Mouse (Mus musculus) spleen, adult 2 months (tissue): ENCODE measurements around the gene Fastk.
A peak's percentile ranks its signal among the peaks of the same experiment; 100 is the strongest.

Experiments used
- CTCF ChIP-seq: fragments of 200-500 bp; IDR thresholded peaks from 2 replicates; pipeline ENCODE4 v1.5.1; 2011; ENCODE audit warnings: mild to moderate bottlenecking, inconsistent platforms; ENCODE audit not compliant: insufficient read depth, insufficient read length, insufficient replicate concordance; ENCODE audit errors: extremely low read depth
- POLR2A ChIP-seq: fragments of 200-500 bp; IDR thresholded peaks from 2 replicates; pipeline ENCODE4 v1.6.1; 2011; ENCODE audit warnings: low read depth, low read length, inconsistent platforms

- TF ChIP-seq CTCF (peak; percentile 46; the same call in 1 of the 2 replicates), POLR2A (no peak)
These were observed 28.8 kb downstream of the Fastk start for GRCm38 (mm10) chr5:24416222-24416736.
